Mouse (Mus musculus): ENCODE results near the gene Naaladl1.
A peak's percentile ranks its signal among the peaks of the same experiment; 100 is the strongest.

Gene Naaladl1

DNA sequence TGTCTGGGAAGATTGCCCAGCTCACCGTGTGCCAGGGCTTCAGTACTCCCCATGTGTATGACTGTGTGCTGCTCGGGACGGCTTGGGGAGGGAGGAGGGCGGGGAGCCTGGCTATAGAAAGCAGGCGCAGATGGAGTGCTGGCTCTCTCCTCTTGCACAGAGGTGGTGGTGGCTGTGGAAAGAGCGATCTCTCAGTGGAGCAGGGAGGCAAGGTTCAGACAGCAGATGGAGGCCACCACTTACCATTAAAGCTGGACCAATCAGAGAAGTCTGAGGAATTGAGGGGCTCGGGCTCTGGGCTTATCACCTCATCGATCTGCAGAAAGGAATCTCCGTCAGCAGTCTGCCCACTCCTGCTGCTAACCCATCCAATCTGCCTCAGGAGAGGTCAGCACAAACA lies 23.4 kb upstream of the Naaladl1 start, which contains the start of gene Gm28374:
Gm28374 (minus strand) TSS at position 101 of the 400 bp plus-strand sequence.
- no peak for DNase-seq (ENCODE audit: low spot score in 2 of 2)

DNA sequence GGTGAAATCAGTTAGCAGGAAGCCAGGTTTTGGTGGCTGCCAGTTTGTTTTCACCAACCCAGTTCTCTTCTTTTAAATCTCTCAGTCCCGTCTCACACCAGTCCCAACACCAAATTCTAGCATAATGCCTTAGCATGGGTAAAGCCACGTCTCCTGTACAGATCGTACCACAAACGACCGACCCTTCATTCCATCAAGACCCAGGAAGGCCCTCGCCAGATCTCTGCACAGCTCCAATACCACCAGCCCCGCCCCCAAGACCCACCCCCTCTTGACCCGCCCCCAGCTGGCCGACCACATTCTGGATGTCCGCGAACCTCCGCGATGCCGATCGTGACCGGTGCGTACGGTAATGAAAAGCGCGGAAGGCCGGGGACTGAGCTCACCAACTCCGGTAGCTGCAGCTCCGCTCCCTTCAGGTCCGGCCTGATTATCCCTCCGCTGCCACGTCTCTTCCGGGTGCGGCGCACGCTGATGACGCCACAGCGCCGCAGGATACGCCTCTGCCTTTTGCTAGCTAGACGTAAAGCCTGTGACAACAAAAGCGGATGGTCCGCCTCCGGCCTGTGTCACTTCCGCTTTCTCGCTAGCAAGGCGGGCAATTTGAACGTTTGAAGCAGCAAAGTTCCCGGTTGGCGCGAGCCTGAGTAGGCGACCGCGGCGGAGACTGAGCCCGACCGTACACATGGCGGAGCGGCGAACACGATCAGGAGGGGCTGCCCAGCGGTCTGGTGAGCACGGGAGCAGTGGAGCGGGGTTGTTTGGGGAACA lies 20.9 kb upstream of the Naaladl1 start, which contains the start of the genes Zfpl1 and Cdca5:
Zfpl1 (minus strand) TSS at position 479 of the 771 bp plus-strand sequence.
Cdca5 (plus strand) TSS at position 506 of the 771 bp plus-strand sequence.
- peak; percentile 97 for DNase-seq (ENCODE audit: low spot score in 2 of 2)

DNA sequence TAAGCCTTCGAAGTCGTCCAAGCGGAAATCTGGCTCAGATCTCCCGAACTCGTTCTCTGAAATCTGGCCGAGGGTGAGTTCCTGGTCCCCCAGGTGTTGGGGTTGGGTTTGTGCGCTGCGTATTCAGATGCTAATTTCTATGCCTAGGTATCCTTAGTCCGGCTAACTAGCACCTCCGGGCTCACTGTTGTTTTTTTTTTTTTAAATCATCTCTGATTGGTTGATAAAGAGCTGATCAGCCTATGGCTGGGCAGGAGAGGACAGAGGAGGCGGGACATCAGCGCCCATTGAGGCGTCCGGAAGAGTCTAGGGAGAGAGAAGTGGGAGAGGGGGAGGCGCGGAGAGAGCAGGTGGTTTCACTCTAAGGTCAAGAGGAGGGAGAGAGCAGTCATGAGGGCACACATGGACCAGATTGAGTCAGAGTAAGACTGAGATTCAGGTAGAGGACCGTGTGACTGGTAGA lies 20.1 kb upstream of the Naaladl1 start:
- no peak for DNase-seq (ENCODE audit: low spot score in 2 of 2)

DNA sequence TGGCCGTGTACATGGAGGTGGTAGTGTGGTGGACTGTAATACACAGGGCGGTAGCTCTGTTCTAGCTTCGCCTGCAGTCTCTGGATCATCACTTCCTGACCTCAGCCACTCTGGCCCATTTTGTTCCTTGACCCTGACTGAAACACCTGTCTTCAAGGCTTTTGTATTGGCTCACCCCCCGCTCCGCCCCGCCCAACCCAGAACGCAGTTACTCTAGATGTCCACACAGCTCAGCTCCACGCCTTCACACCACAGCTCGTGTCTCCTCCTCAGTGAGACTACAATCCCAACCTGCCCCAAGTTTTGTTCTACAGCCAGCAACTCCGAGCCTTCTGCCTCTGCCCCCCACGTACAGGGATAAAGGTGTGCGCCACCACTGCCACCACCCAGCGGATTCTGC lies 16.7 kb upstream of the Naaladl1 start:
- DNase-seq (ENCODE audit: low spot score in 2 of 2), result no peak

DNA sequence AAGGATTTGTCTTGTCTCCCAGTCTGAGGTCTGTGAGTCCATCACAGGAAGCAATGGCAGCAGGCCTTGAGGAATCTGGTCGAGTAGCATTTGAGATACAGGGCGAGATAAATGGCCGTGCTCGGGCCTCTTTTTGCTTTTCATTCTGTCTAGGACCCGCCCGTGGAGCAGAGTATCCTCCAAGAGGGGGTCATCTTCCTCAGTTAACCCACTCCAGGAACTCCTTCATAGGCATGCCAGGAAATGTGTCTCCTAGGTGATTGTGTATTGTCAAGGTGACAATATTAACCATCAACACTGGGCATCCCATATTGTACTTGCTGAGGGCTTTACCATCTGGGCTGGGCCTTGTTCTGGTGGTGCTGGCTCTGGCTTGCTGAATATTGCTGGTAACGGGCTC lies 11.5 kb upstream of the Naaladl1 start, which contains the start of gene AC131692.1:
AC131692.1 (plus strand) TSS at position 301 of the 400 bp plus-strand sequence.
- no peak for DNase-seq (ENCODE audit: low spot score in 2 of 2)

DNA sequence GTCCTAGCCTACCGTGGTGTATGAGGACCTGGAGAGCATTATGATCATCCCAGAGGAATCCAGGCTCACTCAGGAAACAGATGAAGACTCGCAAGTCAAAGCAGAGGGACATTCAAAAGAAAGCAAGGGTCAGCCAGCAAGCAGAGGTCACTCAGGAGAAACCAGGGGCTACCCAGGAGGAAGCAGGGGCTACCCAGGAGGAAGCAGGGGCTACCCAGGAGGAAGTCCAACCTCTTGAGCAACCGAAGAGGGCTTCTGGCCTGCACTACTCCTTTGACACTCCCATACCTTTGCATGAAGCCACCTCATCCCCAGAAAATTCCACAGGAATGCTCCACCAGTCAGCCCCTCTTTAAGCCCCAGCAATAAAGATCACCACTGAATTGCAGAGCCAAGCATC lies 7.7 kb upstream of the Naaladl1 start:
- DNase-seq (ENCODE audit: low spot score in 2 of 2), result no peak

DNA sequence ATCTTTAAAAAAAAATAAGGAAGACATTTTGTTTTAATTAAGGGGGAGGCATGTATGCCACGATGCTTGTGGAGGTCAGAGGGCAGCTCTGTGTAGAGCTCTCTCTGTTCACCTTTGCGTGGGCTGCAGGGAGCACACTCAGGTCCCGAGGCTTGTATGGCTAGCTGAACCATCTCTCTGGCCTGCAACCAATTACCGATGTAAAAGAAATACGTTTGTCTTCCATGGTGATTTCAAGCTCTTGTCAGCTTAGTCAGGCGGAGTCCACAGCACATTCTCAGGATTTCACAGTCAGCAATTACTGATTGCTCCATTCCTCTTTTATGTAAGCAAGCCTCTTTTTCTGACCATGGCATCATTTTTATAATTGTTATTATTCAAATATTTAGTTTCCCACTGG lies 4.4 kb upstream of the Naaladl1 start:
- DNase-seq (ENCODE audit: low spot score in 2 of 2), result no peak

DNA sequence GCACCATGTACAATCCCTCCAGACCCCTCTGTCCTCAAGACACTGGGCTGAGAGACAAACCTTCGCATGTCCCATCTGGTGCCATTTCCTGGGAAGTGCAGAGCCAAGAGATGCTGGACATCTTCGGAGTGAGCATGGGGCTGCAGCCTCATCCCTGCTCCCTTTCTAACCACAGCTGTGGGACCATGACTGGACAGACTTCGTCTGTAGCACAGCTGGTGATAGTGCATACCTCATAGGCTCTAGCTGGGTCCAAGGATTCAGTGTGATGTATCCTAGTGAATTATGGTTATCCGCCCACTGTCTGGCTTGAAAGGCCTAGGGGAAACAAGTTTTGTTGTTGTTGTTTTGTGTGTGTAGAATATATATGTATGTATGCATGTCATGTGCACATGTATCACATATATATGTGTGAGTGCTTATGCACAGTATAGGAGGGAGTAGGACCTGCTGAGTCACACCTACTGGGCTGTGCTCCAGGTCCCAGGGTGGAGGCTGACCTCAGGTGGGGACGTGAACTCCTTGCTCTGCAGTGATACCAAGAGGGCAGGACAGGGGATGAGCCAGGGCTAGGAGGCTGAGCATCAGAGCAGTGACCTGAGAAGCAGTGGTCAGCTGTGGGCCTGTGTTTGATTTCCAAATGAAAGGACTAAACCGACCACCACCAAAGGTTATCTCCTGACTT lies 3.3 kb upstream of the Naaladl1 start:
- DNase-seq (ENCODE audit: low spot score in 2 of 2), result no peak

DNA sequence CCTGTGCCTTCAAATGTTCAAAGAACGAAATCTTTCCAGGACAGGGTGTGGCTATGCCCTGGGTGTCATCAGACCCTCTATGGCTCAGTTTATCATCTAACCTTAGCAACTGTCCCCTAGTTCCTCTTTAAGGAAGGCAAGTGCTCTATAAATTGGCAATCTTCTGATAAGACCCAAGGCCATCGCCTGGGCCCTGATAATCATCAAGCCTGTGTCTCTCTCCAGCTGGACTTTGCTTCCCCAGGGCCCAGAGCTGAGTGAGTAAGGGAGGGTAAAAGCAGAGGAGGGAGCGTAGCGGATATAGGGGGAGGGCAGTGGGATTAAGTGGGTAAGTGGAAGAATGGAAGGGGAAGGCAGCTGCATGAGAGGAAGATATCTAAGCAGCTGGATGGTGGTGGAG lies 1.1 kb upstream of the Naaladl1 start:
- DNase-seq (ENCODE audit: low spot score in 2 of 2), result no peak

DNA sequence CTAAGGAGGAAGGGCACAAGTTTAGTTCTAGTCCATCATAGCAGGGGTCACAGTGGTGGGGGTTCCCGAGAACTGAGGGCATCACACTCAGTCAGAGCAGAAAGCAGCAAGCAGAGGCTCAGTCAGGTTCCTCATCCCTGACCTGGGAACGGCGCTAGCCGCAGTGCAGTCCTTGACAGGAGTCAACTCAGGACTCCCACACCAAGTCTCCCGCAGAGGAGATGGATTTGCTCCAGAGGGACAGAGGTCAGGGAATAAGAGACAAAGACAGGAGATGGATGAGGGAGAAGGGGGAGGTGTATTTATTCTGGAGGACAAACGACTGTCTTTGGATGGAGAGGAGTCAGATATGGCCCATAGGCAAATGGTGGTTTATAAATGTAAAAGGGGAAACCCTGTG lies 7.5 kb downstream of the Naaladl1 start:
- no peak for DNase-seq (ENCODE audit: low spot score in 2 of 2)

DNA sequence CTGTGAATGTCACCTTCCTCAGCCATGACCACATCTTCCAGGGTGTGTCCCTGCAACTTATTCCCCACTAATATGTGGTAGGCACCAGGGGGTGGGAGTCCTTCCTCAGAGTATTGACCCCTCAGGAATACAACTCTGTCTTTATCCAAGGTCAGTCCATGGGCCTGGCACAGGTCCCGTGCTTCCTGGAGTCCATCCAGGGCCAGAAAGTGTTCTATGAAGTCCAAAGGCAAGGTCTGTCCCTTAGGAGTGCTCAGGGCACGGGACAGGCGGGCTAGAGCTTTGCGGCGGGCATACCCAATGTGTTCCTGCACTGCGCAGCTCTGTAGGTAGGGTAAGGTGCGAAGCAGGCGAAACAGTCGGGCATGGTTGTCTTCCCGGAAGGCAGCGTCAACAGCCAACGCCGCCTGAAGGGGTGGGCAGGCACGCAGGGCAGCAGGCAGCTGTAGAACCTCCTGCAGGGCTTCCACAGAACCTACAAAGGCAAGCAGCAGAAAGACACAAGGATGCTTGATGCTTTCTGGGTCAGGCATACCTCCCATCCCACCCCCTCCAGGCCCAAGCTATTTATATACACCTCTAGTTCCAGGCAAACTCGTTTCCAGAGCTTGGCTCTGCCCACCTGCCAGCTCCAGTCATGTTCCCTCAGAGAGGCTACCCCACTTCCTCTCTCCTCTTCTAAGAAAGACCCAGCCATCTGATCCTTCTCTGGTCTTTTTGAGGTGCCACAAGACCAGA lies 10.7 kb downstream of the Naaladl1 start:
- no peak for DNase-seq (ENCODE audit: low spot score in 2 of 2)

DNA sequence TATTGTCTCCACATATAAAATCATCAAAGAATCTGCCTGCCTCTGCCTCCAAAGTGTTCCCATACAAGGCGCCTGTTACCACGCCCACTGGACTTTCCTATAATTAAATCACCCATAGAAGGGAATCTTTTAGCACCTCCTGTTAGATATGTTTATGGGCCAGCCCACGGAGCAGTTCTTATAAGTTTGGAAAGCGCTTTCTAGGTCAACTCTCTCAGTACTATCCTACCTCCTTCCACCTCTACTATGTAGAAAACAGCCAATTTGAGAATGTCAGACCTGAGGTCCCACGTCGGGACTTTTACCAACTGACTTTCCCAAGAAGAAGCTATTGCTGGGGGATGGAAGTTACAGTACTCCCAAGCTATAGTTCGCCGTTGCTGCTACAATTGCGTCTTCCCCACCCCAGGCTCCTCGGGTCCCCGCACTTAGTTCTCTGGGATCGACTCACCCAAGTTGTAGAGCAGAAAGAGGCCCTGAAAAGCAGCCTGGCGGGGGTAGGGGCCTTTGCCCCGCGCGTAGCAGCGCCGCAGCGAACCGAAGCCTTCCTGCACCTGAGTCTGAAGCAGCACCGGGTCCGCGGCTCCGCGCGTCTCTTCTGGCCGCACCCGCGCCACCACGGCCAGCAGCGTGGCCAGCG lies 11.9 kb downstream of the Naaladl1 start:
- DNase-seq (ENCODE audit: low spot score in 2 of 2), result no peak

DNA sequence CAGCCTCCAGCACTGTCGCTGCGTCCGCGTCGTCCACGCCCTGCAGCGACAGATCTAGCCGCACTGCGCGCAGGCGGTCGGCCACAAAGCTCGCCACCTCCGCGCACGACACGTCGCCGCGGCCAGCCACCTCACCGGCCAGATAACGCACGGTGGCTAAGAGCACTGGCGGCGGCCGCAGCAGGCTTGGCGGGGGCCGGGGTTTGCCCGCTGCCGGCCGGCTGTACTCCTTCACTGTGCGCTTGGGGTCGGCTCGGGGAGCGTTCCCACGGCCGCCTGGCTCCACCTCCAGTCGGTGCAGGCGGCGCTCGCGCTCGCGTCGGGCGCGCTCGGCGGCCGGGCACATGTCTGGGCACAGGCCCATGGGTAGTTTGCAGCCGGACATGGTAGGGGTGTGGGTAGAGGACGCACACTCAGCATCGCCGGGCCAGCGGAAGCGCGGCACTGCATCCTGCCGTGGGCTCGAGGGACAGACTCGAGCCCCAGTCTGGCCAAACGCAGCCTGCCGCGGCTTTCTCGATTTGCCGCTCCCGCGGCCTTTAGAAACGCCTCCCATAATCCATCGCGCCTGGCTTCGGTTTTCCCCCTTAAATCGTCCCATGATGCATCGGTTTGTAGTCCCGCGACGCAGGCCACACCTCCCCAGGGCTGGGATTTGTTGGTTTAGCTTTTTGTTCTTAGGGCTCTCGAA lies 12.5 kb downstream of the Naaladl1 start, which contains the start of gene Sac3d1:
Sac3d1 (minus strand) TSS at position 665 of the 691 bp plus-strand sequence.
- DNase-seq (ENCODE audit: low spot score in 2 of 2), result peak; percentile 85 to 89

DNA sequence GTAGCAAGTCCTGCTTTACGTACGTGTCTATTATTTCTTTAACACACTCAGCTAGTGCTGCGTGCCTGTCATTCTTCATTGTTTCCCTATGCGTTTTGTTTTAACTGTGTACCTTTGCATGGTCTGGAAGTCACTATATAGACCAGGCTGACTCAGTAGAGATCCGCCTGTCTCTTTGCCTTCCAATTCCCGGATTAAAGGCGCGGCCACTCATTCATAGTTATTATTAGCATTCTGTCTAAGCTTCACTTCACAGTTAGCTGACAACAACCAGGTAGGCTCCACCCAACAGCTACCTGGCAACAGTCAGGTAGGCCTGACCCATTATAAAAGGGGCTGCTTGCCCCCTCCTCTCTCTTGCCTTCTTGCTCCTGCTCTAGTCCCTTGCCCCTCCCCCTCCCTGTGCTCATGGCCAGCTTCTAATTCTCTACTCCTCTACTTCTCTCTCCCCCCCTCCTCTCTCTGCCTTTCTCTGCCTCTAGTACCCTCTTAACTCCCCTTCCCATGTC lies 13.1 kb downstream of the Naaladl1 start:
- DNase-seq (ENCODE audit: low spot score in 2 of 2), result no peak

DNA sequence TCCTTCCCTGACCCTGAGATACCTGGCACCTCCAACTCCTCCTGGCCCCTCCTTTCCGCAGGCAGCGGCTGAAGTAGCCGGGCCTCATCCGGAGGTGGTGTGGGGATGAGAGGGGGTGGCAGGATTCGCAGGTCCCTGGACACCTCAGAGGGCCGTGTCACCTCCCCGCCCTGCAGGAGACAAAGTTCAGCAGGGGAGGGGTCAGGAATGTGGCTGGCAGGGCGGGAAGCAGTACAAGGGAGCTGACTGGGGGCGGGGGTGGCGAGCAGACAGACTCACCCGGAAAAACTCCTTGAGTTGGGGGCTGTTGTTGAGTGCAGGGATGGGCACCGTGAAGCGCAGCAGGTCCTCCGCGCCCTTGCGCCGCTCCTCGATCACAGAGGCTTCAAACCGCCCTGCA lies 16.2 kb downstream of the Naaladl1 start:
- DNase-seq (ENCODE audit: low spot score in 2 of 2), result no peak

DNA sequence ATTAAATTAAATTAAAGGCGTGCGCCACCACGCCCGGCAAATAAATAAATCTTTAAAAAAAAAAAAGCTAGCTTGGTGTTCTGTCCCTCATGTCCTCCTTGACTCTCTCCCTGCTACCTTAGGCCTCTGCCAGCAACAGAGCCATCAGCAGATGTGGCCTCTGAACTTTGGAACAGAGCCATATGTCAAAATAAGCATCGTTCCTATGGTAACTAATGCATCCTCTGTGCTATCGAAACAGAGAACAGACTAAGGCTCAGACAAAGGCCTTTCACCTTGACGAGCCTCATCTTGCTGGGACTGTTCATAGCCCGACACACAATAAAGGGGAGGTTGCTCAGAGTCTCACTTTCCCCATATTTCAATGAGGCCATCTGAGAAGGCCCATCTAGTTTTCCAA lies 17.7 kb downstream of the Naaladl1 start:
- DNase-seq (ENCODE audit: low spot score in 2 of 2), result no peak

DNA sequence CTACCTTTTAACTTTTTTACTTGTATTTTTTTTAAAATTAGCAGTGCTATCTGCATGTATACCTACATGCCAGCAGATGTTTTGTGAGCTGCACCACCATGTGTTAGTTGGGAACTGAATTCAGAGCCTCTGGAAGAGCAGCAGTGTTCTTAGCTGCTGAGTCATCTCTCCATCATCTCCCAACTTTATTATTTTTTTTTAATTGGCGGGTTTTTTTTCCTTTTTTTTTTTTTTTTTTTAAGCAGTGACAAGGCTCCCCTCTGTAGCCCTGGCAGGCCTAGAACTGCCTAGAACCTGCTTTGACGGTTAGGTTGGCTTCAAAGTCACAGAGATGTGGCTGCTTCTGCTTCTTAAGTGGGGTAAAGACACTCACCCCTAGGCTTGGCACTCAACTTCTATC lies 19.3 kb downstream of the Naaladl1 start:
- no peak for DNase-seq (ENCODE audit: low spot score in 2 of 2)

DNA sequence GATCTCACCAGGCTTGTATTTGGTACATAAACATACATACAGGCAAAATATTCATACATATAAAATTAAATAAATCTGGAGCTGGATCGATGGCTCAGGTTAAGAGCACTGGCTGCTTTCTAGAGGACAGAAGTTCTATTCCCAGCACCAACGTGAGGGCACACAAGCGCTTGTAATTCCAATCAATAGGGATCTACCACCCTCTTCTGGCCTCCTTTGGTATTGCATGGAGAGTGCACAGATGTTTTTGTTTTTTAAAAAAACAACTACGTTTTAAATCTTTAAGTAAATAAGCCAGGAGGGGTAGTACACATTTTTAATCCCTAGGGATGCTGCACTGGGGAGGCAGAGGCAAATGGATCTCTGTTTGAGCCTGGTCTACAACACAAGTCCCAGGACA lies 20.7 kb downstream of the Naaladl1 start:
- DNase-seq (ENCODE audit: low spot score in 2 of 2), result no peak

DNA sequence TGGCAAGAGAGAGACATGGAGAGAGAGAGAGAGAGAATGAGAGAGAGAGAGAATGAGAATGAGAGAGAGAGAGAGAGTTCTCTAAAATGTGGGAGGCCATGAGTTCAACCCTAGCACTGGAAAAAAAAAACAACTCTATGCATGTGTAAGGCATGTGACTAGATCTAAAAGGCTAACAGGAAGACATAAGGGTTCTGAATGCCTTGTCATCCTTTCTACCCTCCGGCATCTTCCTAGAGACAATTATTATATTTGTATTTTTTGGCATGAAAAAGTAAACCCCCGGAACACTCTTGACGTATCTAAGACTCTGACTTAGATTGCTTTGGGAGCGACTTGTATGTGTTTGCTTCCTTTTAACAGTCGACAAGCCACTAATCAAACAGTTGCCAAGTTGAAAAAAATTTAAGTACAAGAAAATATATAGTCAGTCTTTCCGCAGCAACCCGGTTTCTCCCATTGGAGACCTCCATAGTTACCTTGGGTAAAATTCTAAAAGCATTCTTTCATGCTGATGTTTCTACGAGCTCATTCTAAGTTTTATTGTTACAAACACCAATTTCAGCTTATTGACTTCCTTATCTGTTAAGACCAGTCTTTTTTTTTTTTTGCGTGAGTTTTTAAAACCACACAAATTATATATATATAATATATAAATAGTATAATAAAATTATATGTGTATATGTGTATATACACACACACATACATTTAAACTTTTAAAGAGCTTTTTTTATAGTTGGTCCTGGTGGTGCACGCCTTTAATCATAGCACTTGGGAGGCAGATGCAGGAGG lies 21.4 kb downstream of the Naaladl1 start:
- no peak for DNase-seq (ENCODE audit: low spot score in 2 of 2)

DNA sequence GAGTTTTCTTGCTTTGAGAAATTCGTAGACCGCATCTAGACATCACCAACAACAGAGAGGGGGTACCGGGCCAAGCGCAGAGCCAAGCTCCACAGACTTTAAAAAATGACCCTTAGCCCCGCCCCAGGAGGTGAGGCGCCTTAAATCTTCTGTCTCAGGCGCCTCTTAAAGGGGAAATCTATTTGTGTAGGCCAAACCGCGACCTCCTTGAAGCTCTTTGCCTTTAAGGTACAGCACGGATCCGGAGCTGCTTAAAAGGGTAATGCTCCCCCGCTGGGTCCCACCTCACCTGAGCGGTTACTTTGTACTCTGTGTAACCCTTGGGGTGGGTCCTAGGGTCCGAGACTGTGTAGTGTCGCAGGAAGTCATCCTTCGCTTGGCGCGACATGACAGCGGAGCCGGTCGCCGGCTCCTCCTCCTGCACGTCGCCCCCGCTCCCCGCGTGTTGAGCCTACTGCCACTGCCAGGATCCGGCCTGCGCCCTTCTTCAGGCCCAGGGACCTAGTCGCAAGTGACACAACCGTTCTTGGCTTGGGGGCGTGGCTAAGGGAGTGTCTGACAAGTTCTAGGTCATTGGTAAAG lies 22.3 kb downstream of the Naaladl1 start, which contains the start of gene Snx15:
Snx15 (minus strand) TSS at position 545 of the 582 bp plus-strand sequence.
- peak; percentile 94 to 95 for DNase-seq (ENCODE audit: low spot score in 2 of 2)

All from right cerebral cortex, postnatal 36 days (tissue).